Mouse (Mus musculus) kidney, postnatal 10 days (tissue): ENCODE measurements around the gene Map2k6.

ENCODE experiments used
- DNase-seq: peaks from one replicate; pipeline ENCODE4 v3.0.0; 2021; ENCODE audit warnings: mixed read lengths

The Map2k6 gene

GRCm38 (mm10) chr11:110453445-110454154 lies 54.7 kb downstream of the Map2k6 start:
- no peak for DNase-seq

DNA sequence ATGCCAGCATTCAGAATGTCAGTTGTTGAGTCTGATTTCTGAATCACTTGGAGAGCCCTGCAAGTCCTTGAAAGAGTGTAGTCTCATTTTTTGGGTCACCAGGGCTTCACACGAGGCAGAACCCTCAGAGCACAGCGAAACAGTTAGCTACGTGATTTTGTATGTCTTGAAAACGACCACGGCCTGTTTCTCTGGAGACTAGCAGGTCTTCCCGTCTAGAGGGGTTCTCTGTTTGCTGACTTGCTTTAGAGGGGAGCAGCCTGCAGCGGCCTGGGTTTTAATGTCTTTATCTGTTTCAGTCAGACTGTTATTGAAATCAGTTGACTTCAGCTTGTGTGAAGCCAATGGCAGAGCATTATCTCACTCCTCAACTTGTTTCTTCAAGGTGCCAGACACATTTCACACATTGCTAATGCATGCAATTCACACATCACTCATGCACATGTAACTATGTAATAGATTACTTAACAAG lies 58.6 kb downstream of the Map2k6 start:
- DNase-seq: no peak

GRCm38 (mm10) chr11:110460480-110460879 lies 61.6 kb downstream of the Map2k6 start:
- no peak for DNase-seq

GRCm38 (mm10) chr11:110461560-110462331 lies 62.8 kb downstream of the Map2k6 start:
- DNase-seq: no peak

DNA sequence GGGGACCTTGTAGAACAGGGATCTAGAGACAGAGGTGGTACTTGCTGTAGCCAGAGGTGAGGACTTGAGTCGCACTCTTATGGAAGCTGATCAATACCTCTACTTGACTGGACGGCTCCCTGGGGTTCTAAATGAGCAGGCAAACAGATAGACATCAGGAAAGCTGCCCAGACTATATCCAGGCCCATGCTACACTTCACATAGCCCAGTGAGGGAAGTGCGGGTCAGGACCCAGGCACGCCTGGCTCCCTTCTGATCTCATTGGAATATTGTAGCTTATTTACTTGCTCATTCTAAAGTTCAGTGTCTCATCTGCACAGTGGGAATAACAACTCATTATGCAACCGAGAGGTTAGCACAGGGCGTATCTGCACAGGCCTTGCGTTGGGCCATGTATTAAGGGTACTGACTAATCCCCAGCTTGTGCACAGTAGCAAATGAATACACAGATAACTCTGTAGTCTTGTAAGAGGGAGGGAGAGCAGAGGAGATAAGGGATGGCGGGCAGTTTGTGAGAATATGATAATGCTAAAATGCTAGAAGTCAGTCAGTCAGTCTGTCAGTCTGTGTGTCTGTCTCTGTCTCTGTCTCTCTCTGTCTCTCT lies 64.2 kb downstream of the Map2k6 start:
- DNase-seq: no peak

DNA sequence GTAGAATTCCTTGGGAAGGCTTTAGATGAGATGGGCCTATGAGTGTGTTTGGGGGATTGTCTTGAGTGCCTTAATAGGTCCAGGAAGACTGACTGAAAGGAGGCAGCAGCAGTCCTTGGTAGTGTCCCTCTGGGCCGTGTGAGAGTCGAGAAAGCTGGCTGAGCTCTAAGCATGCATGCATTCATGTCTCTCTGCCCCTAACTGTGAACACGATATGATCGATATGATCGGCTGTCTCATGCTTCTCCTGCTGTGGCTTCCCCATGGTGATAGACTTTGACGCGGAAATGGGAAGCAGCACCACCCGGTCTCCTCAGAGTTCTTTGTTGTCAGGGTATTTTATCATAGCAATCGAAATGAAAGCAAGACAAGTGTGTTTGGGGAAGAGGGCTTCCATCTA lies 64.9 kb downstream of the Map2k6 start:
- no peak for DNase-seq

DNA sequence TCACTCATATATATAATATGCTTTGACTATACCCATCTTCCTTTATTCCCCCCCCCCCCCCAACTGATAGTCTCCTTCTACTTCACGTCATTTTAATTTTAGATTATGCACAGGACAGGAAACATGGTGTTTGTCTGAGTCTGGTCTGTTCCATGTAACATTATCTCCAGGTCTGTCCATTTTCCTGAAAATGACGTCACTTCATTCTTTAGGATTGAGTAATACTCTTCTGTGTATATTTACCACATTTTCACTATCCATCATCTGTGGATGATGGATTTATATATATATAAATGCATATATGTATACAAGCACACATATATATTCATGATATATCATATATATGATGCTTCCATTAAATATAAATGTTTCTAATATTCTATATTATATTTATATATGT lies 70.1 kb downstream of the Map2k6 start:
- DNase-seq: no peak

GRCm38 (mm10) chr11:110470561-110471273 lies 71.8 kb downstream of the Map2k6 start:
- no peak for DNase-seq

- no peak for DNase-seq
Measured at GRCm38 (mm10) chr11:110471362-110471761, 72.4 kb downstream of the Map2k6 start.

DNA sequence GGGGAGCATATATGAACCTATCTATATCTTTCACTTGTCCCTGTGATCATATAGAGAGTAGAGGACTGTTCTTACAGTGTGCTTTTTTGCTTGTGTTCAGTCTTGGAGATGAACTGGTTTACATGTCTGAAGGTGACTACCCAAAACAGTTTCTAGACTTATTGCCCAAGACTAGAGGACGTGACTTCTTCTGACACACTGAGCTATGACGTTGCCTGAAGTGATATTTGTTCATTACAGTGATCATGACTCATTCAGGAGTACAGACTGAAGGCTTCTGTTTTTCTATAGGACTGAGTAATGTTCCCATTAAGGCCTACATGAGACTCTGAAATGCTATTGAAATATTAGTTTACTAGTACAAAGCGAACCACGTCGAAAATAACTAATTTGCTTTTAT lies 73.2 kb downstream of the Map2k6 start:
- DNase-seq: no peak

DNA sequence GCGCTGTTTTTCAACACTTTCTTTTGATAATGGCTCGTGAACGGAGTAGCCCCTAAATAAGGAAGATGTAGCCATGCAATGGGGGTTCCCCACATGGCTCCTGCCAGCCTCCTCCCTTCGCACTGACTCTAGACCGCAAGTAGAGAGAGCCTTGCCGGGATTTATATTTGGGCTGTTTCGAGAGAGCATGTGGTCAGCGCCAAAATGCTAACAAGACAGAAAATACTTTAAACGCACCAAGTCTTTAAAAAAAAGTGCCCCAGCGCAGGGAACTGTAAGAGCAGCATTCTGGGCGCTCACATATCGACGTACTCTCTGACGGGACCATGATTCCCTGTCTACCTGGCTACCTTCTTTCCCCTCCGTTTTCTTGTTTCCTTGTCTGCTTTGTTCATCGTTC lies 74.6 kb downstream of the Map2k6 start:
- DNase-seq: no peak

DNA sequence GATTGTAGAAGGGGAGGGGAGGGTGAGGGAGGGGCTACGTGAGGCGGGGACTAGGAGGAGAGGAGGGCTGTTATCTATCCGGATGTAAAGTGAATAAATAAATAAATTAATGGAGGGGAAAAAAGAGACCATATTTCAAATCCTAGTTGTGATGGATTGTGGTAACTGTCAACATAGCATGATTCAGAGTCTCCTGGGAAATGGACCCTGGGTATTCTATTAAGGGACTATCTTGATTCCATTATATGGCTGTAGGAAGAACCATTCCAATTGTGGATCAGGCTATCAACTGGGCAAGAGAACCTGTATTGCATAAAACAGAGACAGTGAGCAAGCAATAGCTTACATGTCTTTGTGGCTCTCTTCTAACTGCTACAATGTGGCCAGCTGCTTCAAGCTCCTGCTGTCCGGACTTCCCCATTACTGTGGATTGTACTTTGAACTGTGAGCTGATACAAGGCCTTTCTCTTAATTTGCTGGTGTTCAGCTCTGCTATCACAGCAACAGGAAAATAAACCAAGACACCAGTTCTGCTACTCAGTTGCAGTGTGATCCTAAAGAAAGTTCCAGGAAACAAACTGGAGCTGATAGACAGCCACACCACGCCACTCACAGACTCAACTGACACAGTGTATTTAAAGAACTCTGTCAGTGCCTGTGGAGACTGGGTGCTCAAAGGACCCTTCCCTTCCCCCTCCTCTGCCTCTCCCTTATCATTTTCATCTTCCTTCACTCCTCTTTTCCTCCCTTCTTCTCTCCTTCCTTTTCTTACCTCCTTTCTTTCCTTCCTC lies 77.6 kb downstream of the Map2k6 start:
- no peak for DNase-seq

GRCm38 (mm10) chr11:110477961-110478869 lies 79.3 kb downstream of the Map2k6 start:
- no peak for DNase-seq

DNA sequence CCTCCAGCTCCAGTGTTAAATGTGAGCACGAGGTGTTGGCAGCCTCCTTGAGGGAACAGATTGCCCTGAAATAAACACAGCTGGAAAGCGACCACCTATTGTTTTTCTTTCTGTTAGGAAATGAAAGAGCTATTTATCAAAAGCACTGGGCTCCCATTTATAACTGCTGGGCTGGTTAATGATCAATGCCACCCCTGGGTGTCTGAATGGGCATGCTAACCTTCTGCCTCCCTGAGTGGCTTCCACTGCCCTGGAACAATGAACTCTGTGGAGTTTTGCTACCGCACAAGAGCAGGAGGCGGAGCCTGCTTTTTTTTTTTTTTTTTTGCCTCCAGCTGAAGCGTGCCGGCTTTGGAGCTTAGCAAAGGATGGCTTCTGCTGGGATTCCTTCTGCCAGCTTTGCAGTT lies 80.1 kb downstream of the Map2k6 start:
- DNase-seq: peak; percentile 70

DNA sequence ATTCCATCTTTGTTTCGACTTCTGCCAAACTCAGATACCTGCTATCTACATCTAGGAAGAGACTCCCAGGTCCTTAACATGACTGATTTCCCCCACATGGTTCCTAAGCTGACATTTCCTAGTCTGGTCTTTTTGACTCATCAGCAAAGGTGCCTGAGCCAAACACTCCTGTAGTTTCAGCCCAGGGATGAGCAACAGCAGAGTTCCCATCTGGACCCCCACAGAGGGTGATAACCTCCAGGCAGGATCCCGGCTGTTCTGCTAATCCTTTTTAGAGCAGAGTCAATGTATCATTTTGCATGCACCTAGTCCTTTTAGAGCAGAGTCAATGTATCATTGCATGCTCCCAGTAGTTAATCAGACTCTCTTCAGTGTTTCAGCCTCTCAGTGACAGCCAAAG lies 82.5 kb downstream of the Map2k6 start:
- no peak for DNase-seq

- DNase-seq: no peak
Measured at GRCm38 (mm10) chr11:110482176-110482575, 83.3 kb downstream of the Map2k6 start.

DNA sequence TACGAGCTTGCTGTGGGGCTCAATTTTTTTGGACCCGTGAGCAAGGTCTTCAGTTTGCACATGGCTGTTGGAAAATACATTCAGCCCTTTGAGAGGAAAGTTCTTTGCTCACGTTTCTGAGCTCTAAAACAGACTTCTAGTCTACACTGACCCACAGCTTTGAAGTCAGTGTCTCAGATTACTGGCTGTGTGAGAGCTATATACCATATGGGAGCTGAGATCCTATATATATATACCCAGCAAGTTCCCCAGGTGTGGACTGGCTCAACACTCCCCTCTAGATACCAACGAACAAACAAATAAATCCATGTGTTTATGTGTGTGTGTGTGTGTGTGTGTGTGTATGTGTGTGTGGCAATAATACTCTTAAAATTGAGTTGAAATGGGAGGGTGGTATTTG lies 83.7 kb downstream of the Map2k6 start:
- no peak for DNase-seq

DNA sequence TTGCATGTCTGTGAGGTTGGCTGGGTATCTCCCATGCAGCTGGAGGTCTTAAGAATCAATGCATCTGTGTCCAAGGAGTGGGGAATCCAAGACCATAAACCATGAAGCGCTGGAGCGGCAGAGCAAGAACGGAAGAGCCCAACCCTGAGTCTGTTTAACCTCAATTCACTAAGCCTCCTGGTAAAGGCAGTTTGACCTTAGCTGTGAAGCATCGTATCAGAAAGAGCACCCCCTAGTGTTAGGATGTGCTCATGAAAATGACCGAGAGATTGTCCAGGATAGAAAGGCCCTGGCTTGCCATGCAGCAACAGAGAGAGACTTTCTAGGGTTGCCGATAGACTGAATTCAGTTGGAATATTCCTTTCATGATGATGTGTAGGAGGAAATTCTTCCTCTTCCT lies 84.2 kb downstream of the Map2k6 start:
- DNase-seq: peak; percentile 60

DNA sequence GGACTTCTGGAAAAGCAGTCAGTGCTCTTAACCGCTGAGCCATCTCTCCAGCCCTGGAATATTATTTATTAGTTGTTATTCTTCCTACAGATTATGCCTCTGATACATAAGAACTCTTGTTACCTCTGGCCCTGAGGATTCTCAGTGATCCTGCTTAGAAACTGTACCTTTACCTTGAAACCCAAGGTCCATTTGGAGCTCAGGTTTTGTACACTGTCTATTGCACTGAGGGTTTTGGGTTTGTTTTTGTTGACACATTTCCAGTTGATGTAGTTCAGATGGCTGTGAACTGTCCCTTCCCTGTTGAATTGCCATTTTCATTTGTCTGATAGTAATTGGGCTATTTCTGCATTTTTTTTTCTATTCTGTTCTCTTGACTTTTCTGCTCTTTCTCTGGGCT lies 85.5 kb downstream of the Map2k6 start:
- no peak for DNase-seq

GRCm38 (mm10) chr11:110485081-110485480 lies 86.2 kb downstream of the Map2k6 start:
- DNase-seq: no peak

DNA sequence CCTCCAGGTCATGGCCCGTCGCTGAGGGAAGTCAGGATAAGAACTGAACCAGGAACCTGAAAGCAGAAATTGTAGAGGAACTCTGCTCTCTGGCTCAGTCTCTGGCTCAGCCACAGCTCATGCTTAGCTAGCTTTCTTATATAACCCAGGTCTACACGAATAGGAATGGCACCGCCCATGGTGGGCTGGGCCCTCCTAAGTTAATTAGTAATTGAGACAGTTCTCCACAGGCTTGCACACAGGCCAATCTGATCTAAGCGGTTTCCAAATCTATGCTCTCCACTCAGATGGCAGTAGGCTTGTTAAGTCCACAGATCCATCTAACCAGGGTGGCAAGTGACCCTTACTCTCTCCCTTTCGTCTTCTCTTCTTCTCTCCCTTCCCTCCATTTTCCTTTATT lies 88.9 kb downstream of the Map2k6 start:
- DNase-seq: no peak
